Mouse (Mus musculus): Measurements from ENCODE around the gene Flywch2. TPM values are rescaled to one million over a fixed set of nuclear protein-coding genes. Genes with fewer than 3 reads are reported as not detected.

The Flywch2 gene
- polyA plus RNA-seq, 1 experiment from 2014 or later: 19.1 TPM

GRCm38 (mm10) chr17:23823614-23824013 is 37.7 kb upstream of the Flywch2 start:
- H3K4me2 ChIP-seq (replicated peaks; ENCODE audit: low read depth): no peak overlapping the region
- ATAC-seq: no peak
- peaks cover 6% of the 10 kb centered on the region; the same call in 1 of the 2 replicates for H3K9me3 ChIP-seq (ENCODE audit: control insufficient read depth)
- WGBS: 87% methylated on average over 12 of the region's 12 CpGs
- peaks cover 84% of the 10 kb centered on the region for H3K36me3 ChIP-seq (ENCODE audit: control insufficient read depth, insufficient read depth)
- H3K9ac ChIP-seq (ENCODE audit: low read depth, low read length): no peak overlapping the region
- no peak for TF ChIP-seq CTCF (IDR thresholded peaks at IDR 0.05; ENCODE audit: low read depth)
- H3K27me3 ChIP-seq (replicated peaks; ENCODE audit: control insufficient read depth, insufficient read depth, low read length): no peaks in the 10 kb centered on the region
- H3K4me1 ChIP-seq (replicated peaks; ENCODE audit: control insufficient read depth, insufficient read depth, low read length): no peaks in the 10 kb centered on the region; the same call in none of the 2 replicates
- no peak overlapping the region; the same call in 1 of the 2 replicates for H3K27ac ChIP-seq (ENCODE audit: low read depth, low read length)
- H3K4me3 ChIP-seq (ENCODE audit: low read depth, low read length): no peak overlapping the region

GRCm38 (mm10) chr17:23823018-23823417 is 37.1 kb upstream of the Flywch2 start:
- peaks cover 90% of the 10 kb centered on the region for H3K36me3 ChIP-seq (ENCODE audit: control insufficient read depth, insufficient read depth)
- WGBS: 77% methylated on average over 16 of the region's 16 CpGs
- no peak overlapping the region for H3K4me2 ChIP-seq (replicated peaks; ENCODE audit: low read depth)
- peaks cover 11% of the 10 kb centered on the region; the same call in 1 of the 2 replicates for H3K9me3 ChIP-seq (ENCODE audit: control insufficient read depth)
- no peak overlapping the region for H3K4me3 ChIP-seq (ENCODE audit: low read depth, low read length)
- ATAC-seq: no peak
- no peak overlapping the region; the same call in 1 of the 2 replicates for H3K27ac ChIP-seq (ENCODE audit: low read depth, low read length)
- no peak overlapping the region for H3K9ac ChIP-seq (ENCODE audit: low read depth, low read length)
- no peak for TF ChIP-seq CTCF (IDR thresholded peaks at IDR 0.05; ENCODE audit: low read depth)
- H3K4me1 ChIP-seq (replicated peaks; ENCODE audit: control insufficient read depth, insufficient read depth, low read length): no peaks in the 10 kb centered on the region; the same call in none of the 2 replicates
- H3K27me3 ChIP-seq (replicated peaks; ENCODE audit: control insufficient read depth, insufficient read depth, low read length): no peaks in the 10 kb centered on the region

- TF ChIP-seq CTCF (IDR thresholded peaks at IDR 0.05; ENCODE audit: low read depth): no peak
- ATAC-seq: no peak
- H3K27ac ChIP-seq (ENCODE audit: low read depth, low read length): peak overlapping the region; percentile 35; the same call in 1 of the 2 replicates
- no peak overlapping the region for H3K4me2 ChIP-seq (replicated peaks; ENCODE audit: low read depth)
- no peak overlapping the region for H3K9ac ChIP-seq (ENCODE audit: low read depth, low read length)
- H3K27me3 ChIP-seq (replicated peaks; ENCODE audit: control insufficient read depth, insufficient read depth, low read length): no peaks in the 10 kb centered on the region
- WGBS: 69% methylated on average over 6 of the region's 6 CpGs
- H3K4me3 ChIP-seq (ENCODE audit: low read depth, low read length): no peak overlapping the region
- H3K36me3 ChIP-seq (ENCODE audit: control insufficient read depth, insufficient read depth): peaks cover 99% of the 10 kb centered on the region
- H3K4me1 ChIP-seq (replicated peaks; ENCODE audit: control insufficient read depth, insufficient read depth, low read length): no peaks in the 10 kb centered on the region; the same call in 1 of the 2 replicates
- peaks cover 12% of the 10 kb centered on the region; the same call in 1 of the 2 replicates for H3K9me3 ChIP-seq (ENCODE audit: control insufficient read depth)
Measured at GRCm38 (mm10) chr17:23822094-23822493, 36.2 kb upstream of the Flywch2 start.

- Histone ChIP-seq H3K4me3 (ENCODE audit: low read depth, low read length) (no peak overlapping the region), H3K27me3 (replicated peaks; ENCODE audit: control insufficient read depth, insufficient read depth, low read length) (no peaks in the 10 kb centered on the region), H3K36me3 (ENCODE audit: control insufficient read depth, insufficient read depth) (peaks cover 99% of the 10 kb centered on the region), H3K9ac (ENCODE audit: low read depth, low read length) (no peak overlapping the region), H3K27ac (ENCODE audit: low read depth, low read length) (peak overlapping the region; percentile 9; the same call in 1 of the 2 replicates), H3K4me1 (replicated peaks; ENCODE audit: control insufficient read depth, insufficient read depth, low read length) (no peaks in the 10 kb centered on the region), H3K4me2 (replicated peaks; ENCODE audit: low read depth) (no peak overlapping the region), H3K9me3 (ENCODE audit: control insufficient read depth) (peaks cover 12% of the 10 kb centered on the region; the same call in 1 of the 2 replicates)
- ATAC-seq: no peak
- 93% methylated on average over 5 of the region's 5 CpGs for WGBS
- no peak for TF ChIP-seq CTCF (IDR thresholded peaks at IDR 0.05; ENCODE audit: low read depth)
Measured at GRCm38 (mm10) chr17:23820731-23821130, 34.9 kb upstream of the Flywch2 start.

GRCm38 (mm10) chr17:23819235-23819634 is 33.4 kb upstream of the Flywch2 start:
- Histone ChIP-seq H3K4me1 (replicated peaks; ENCODE audit: control insufficient read depth, insufficient read depth, low read length) (no peaks in the 10 kb centered on the region), H3K9me3 (ENCODE audit: control insufficient read depth) (peaks cover 12% of the 10 kb centered on the region; the same call in 1 of the 2 replicates), H3K36me3 (ENCODE audit: control insufficient read depth, insufficient read depth) (peaks cover 100% of the 10 kb centered on the region), H3K27me3 (replicated peaks; ENCODE audit: control insufficient read depth, insufficient read depth, low read length) (no peaks in the 10 kb centered on the region), H3K27ac (ENCODE audit: low read depth, low read length) (0 out of 2 replicates have a peak overlapping the region, but pooled peaks have one; percentile 64), H3K4me2 (replicated peaks; ENCODE audit: low read depth) (no peak overlapping the region), H3K4me3 (ENCODE audit: low read depth, low read length) (no peak overlapping the region), H3K9ac (ENCODE audit: low read depth, low read length) (no peak overlapping the region)
- no peak for ATAC-seq
- TF ChIP-seq CTCF (IDR thresholded peaks at IDR 0.05; ENCODE audit: low read depth): no peak
- 97% methylated on average over 25 of the region's 25 CpGs for WGBS

- TF ChIP-seq CTCF (IDR thresholded peaks at IDR 0.05; ENCODE audit: low read depth): no peak
- Histone ChIP-seq H3K27ac (ENCODE audit: low read depth, low read length) (peak overlapping the region; percentile 64), H3K9me3 (ENCODE audit: control insufficient read depth) (peaks cover 12% of the 10 kb centered on the region; the same call in 1 of the 2 replicates), H3K27me3 (replicated peaks; ENCODE audit: control insufficient read depth, insufficient read depth, low read length) (no peaks in the 10 kb centered on the region), H3K4me3 (ENCODE audit: low read depth, low read length) (no peak overlapping the region), H3K9ac (ENCODE audit: low read depth, low read length) (no peak overlapping the region), H3K36me3 (ENCODE audit: control insufficient read depth, insufficient read depth) (peaks cover 100% of the 10 kb centered on the region), H3K4me2 (replicated peaks; ENCODE audit: low read depth) (no peak overlapping the region), H3K4me1 (replicated peaks; ENCODE audit: control insufficient read depth, insufficient read depth, low read length) (no peaks in the 10 kb centered on the region)
- no peak for ATAC-seq
- WGBS: 98% methylated on average over 8 of the region's 8 CpGs
Measured at GRCm38 (mm10) chr17:23818579-23818978, 32.7 kb upstream of the Flywch2 start.

Data from intestine, postnatal 0 days (tissue).